Mouse (Mus musculus) 3T3-L1 (cell line): Measurements from ENCODE around the gene Asic2.

Experiments used
- DNase-seq: peaks from one replicate; pipeline ENCODE4 v3.0.0-alpha.2; 2015; ENCODE audit warnings: low read depth, low spot score

Gene Asic2

DNA sequence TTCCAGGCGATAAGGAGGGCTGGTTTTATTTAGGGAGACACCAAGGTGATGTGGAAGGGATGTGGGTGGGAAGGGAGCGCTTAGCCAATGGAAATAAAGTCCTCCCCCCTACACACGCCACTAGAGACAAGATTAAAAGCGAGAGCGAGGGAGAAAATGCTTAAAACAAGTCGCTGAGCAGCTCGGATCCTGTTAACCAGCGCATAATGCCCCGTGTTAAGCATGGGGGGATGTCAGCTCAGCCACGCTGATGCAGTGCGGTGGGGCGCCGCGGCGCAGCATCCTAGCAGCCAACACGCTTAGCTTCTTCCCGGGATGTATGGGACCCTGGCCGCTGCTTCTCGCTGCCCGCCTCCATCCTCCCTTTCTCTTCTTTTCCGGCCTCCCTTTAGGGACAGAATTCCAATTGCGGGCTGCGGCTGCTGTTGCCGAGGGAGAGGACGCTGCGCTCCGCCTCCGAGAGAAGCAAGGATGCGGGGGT, at the start of gene Asic2:
TSS of gene Asic2 (minus strand) at position 57 of the 481 bp plus-strand sequence.
- DNase-seq: no peak

DNA sequence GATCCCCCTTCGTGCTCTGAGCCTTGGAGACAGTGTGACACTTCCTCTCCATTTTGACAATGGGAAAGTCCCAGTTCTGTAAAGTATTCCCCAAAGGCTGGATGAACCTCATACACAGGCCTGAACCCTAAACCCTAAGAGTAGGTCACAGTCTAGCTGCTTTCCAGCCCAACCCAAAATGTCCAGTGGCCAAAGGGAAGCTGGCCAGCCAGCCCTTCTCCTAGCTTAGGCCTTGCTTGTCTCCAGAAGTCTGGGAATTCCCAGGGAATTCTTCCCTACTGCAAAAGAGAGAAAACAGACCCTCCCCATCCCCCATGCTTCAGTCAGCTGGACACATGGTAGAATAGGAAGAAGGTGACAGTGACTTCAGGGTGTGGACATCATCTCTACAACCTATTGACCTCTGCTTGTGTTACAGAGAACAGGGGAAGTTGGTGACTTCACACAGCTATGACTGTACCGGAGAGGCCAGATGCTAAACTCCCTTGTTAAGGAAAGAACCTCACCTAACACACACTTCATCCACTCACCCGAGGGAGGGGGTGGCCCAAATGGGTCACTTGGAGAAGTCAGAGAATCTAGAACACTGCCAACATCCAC, 48.0 kb upstream of the Asic2 start:
- DNase-seq: no peak

DNA sequence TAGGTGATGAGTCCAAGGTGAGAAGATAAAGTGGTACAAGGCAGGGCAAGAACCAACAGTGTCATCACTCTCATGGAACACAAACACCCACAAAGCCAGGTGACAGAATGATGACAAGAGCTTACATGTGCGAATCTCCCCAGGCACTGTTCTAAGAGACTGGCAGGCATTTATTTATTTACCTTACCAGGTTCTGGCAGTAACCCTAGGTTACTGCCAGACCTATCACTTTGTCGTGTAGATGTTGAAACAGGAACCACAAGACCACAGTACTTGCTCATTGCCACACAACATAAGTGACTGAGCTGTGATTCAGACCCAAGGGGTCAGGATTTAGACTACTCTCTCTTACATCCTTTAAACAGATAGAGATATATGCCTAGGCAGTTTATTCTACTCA, 46.8 kb upstream of the Asic2 start:
- peak; percentile 82 for DNase-seq

DNA sequence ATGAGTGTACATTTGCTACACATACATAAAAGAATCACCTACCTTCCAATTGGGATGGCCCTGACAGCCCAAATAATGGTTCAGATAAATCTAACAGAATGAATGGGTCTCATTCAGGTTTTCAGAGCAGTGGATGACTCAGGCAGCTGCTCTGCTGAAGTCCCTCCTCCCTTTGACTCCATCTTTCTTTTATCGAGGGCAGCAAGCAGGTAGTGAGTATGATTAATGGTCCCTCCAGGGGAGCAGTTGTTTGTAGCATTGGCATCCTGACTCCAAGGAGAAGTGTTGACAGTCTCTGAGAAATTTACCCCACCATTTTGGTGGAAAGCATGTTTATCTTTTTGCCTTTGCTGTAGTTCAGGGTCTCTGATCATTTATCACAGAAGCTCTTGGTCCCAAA, 45.5 kb upstream of the Asic2 start:
- DNase-seq: peak; percentile 81

GRCm38 (mm10) chr11:82011411-82012193, 43.3 kb upstream of the Asic2 start:
- peak; percentile 97 for DNase-seq

DNA sequence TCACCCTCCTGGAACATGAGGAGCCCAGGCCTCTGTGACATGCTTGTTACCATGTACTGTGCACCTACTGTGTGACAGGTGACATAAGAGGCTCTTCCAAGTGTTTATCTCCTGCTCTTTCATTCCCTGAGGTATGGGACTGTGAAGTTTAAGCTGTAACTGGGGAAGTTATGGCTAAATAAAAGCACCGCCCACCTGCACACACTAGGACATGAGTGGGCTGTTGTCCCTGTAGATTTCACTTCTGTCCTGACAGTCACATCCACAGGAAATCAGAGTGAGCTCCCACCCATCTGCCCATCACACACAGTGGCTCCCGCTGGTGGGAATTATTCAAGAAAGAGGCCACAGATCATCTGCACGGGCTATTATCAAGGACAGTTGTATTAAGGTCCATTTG, 41.9 kb upstream of the Asic2 start:
- no peak for DNase-seq

DNA sequence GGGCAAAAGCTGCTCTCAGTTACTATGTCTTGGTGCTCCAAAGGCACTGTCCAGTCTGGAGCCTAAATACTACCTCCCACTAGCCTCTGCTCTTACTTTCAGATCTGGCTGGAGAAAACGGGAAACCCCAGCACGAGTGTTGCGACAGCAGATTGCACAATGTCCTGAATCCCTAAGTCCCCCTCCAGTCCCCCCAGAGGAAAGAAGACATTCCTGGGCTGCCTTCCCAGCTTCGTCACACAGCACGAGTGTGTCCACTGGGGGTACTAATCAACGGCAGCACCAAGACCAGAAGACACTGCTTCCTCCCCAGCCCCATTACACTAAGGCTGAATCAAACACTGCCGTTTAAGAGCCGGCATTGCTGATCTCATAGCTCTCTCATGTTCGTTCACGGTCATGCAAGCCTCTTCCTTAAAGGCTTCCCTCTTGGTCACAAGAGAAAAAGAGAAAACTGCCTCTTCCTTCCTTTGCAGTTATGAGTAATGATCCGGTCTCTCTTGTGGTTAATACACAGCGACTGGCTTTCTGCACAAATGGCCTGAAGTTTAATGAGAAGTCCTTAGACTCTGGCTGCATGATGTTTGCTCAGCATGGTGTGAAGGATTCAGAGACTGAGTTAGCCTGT, 38.7 kb upstream of the Asic2 start:
- DNase-seq: peak; percentile 87

GRCm38 (mm10) chr11:82004810-82005209, 36.6 kb upstream of the Asic2 start:
- no peak for DNase-seq

DNA sequence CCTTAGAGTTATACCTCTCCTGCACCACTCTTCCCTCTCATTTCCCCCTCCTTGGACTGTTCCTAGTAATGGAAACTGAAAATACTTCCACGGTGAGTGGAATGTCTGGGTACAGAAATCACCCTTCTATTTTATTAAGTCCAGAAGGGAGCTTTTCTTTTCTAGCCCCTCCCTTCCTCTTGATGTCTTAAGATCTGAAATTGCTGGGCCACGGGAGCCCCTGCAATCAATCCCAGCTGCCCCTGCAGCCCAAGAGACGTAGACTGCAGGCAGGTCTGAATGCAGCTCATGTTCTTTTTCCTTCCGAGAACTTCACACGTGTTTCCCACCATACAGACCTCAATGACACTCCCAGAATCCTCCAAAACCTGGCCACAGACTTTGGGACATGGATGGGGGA, 32.3 kb upstream of the Asic2 start:
- DNase-seq: no peak

GRCm38 (mm10) chr11:81999469-81999868, 31.2 kb upstream of the Asic2 start:
- DNase-seq: no peak

GRCm38 (mm10) chr11:81998646-81999045, 30.4 kb upstream of the Asic2 start:
- peak; percentile 64 for DNase-seq

- peak; percentile 17 for DNase-seq
Observed at GRCm38 (mm10) chr11:81997085-81997484, 28.8 kb upstream of the Asic2 start.

GRCm38 (mm10) chr11:81996172-81996841, 28.1 kb upstream of the Asic2 start:
- peak; percentile 89 for DNase-seq

GRCm38 (mm10) chr11:81983146-81983545, 14.9 kb upstream of the Asic2 start:
- DNase-seq: peak; percentile 77

DNA sequence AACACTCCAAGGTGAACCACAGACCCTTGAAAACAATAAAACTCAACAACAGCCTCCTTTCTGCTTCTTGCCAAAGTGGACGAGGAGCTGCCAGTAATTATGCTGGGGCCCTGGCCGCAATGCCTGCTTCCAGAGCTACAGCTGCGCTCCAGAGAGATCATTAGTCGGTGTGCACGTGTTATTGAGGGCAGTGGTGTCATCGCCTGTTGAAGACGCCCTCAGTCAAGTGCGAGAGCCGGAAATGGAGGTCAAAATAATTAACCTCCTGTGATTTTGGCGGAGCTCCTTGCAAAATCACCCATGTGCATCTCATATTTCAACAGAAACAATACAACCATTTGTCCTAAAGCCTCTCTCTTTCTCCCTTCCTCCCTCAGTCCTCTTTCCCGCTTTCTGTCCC, 13.9 kb upstream of the Asic2 start:
- DNase-seq: no peak

DNA sequence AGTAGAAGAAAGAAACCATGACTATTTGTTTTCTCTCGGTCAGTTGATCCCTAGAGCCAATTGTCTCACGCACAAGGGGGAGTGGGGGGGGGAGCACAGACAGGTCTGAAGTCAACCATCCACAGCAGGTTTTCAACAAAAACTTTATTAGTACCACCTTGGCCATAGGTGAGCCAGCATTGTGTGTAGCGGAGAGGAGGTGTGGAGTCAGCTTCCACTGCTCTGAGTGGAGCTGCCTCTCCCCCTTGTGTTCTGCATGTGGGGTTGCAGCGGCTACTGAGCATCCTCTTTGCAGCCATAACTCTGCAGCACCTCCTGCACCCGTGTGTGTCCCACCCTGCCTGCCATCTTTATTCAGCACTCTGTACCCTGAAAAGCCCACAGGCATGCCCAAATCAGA, 6.3 kb upstream of the Asic2 start:
- no peak for DNase-seq

- DNase-seq: no peak
Observed at GRCm38 (mm10) chr11:81973699-81974098, 5.4 kb upstream of the Asic2 start.

- peak; percentile 5 for DNase-seq
Observed at GRCm38 (mm10) chr11:81972044-81972443, 3.8 kb upstream of the Asic2 start.

- peak; percentile 62 for DNase-seq
Observed at GRCm38 (mm10) chr11:81966626-81967289, 1.5 kb downstream of the Asic2 start.

DNA sequence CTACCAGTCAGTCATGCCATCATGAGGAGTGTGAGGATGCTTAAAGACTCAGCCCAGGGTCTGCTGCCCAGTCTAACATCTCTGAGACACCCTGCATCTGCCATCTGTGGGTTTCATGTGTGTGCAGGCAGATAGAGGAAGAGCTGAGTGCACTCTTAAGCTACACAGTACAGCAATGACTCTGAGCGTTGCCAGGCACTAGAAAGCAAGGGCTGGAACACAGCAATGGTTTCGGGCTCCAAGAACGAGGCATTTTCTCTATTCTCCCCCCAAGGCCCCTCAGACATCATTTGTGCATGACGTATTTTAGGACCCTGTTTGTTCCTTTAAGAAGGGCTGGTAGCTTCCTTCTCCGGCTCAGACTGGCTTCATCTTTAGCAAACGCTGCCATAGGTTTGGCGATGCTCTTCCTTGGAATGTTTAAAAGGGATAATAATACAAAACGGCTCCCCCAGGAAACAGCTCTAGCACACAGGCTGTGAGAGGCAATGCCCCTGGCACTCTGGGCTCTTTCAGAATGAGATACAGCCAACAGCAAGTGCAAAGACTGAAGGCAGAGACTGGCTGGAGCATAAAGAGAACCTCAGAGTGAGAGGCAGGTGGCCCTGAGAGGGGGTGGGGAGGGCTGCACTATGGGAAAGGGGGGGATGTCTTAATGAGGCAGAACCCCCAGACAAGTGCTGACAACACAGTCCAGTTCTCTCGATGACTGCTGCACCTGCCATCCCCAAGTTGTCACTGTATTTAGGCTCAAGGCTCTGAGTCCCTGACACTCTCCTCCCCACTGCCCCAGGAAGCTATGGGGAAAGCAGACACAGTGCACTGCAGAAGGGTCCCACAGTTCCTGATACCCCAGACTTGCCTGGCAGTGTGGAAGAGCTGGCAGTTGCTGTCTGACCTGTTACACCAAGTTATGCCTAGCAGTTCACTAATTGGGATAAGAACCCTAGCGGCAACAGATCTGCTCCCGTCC, 2.3 kb downstream of the Asic2 start:
- DNase-seq: no peak
